Mouse (Mus musculus) gonadal fat pad, adult 2 months (tissue): ENCODE data around the gene Camk1d. TPM values are rescaled to one million over a fixed set of nuclear protein-coding genes. Genes with fewer than 3 reads are reported as not detected.

Source experiments
- DNase-seq: peaks from one replicate; pipeline ENCODE4 v3.0.0-alpha.2; 2012; ENCODE audit warnings: low read depth
- polyA plus RNA-seq: library from polyadenylated mRNA; depleted of rRNA; stranded (reverse); fragments of >200 nt; gene quantifications from 2 replicates; pipeline ENCODE4 v1.2.3, GENCODE M21; 2012

The Camk1d gene
- polyA plus RNA-seq, 1 experiment: 1.3 TPM

- no peak for DNase-seq
Measured at GRCm38 (mm10) chr2:5478256-5478655, 236.1 kb downstream of the Camk1d start.

- DNase-seq: no peak
Measured at GRCm38 (mm10) chr2:5477525-5477924, 236.8 kb downstream of the Camk1d start.

DNA sequence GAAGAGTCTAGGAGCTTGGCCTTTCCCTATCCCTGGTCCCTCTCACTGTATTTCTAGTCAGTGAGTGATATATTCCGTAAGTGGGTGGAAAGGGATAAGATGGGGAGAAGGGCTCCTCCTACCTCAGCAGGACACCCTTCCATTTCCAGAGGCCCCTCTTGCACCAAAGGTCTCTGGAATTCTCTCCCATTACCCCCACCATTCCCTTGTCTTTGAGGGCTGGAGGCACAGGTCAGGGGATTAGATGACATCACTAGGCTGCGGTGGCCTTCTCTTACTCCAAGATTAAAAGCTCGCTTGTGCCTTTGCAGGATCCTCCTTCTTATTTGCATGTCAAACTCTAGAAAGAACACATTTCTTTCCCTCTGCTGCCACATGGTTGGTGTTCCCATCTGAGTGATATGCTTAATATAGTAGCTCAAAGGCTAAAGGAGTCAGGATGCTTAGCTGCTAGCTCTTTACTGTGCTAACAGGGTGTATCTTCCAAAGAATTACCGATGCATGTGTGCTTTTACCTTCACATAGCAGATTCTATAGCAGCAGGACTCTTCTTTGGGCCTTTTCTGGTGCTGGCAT lies 244.9 kb downstream of the Camk1d start:
- DNase-seq: no peak

DNA sequence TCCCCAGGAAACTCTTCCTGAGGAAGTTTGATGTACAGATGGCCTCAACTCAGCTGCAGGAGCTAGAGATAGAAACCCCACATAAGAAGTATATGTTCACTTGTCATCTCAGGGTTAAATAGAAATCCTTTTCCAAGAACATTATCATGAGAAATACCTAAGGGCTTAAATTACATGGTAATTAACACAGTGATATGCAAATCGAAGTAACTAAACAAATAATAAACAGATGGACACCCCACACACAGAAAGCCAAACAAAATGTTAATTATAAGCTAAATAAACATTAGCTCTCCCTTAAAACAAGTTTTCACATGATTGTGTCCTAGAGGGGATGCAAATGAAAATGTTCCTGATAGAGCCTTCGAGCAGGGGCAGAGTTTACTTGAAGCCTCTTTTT lies 246.8 kb downstream of the Camk1d start:
- DNase-seq: no peak

DNA sequence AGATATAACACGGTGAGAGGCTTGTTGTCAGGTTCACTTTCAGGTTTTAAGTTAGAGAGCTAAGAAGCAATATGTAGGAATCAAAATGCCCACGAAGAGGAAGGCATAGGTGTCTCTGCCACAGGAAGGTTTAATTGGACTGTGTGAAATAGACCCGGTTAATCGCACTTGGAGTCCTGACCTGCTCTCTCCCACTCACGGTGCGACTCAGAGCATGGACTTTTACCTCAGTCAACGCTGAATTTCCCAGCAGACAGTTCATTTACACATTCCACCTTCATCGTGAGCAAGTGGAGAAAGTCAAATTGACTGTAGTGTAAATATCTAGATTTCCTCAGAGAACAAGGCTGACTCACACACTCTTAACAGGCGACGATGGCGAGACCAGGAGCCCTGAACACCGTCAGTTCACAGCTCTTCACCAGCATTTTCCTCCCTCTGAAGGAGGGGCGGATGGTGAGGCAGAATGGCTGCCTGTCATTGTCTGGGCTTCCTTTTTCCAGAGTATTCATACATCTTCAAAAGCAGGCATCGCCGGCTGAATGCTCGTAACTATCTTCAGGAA lies 255.6 kb downstream of the Camk1d start:
- no peak for DNase-seq

GRCm38 (mm10) chr2:5458075-5458494 lies 256.2 kb downstream of the Camk1d start:
- no peak for DNase-seq

GRCm38 (mm10) chr2:5456108-5456507 lies 258.2 kb downstream of the Camk1d start:
- no peak for DNase-seq

DNA sequence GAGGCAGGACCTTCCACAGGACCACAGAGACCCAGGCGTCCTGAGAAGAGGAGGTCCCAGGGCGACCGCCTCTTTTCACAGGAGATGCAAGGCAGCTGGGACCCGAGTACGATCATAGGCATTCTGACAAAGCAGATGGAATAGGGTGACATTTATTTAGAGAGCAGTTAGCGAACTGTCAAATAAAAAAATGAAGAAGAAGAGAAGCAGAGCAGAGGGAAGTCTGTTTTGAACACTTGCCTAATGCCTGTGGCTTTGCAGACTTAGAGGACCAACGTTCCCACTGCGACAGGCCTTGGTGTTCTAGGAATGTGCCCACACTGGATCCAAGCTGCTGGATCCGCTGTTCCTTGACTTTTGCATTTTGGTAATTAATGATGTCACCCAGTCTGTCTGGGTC lies 259.5 kb downstream of the Camk1d start:
- DNase-seq: no peak

GRCm38 (mm10) chr2:5451654-5452053 lies 262.7 kb downstream of the Camk1d start:
- DNase-seq: no peak

- DNase-seq: no peak
Measured at GRCm38 (mm10) chr2:5445357-5445756, 269.0 kb downstream of the Camk1d start.

GRCm38 (mm10) chr2:5437690-5438089 lies 276.6 kb downstream of the Camk1d start:
- no peak for DNase-seq

DNA sequence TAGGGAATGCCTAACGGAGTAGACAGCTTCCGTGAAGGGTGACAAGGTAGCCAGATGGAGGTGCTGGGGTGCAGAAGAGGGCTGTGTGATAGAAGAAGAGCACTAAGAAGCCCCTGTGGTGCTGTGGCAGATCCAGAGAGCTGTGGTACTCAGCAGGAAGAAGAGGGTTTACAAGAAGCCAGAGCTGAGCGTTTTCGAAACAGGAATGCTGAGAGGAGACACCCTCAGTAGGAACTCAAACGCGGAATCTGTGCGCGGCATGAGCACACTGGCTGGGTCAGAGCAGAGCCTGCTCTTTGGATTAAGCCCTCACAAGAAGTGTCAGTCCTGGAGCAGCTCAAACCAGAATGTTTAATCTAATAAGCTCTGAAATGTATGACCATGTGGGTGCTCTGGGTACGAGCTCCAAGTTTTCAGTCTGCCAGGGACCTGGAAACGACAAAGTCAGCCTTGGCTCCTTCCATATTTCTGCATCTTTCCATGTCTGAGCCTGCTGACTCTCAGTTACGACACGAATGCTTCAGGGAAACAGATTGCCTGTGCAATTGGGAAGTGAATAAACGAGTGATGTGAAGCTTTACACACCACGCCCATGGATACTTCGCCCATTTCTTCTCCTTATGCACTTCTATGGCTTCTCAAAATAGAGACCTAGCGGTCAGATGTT lies 278.6 kb downstream of the Camk1d start:
- peak; percentile 54 for DNase-seq

GRCm38 (mm10) chr2:5431309-5431708 lies 283.0 kb downstream of the Camk1d start:
- no peak for DNase-seq

DNA sequence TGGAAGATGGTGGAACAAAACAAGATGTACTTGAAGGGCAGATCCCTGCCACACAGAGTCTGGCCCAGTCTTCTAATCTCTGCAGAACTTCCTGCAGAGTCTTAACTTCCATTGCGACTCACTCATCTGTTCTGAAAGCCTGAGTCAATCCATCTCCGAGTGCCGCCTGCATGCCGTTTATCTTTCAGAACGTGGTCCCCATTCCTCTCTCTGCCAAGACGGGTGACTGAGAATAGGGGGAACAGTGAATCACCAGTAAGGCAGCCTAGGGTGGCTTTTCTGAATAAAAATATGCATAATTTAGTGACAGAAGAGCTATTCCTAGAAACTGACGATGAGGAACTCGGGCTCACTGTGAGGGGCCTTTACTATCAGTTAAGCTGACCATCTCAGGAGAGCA lies 284.4 kb downstream of the Camk1d start:
- no peak for DNase-seq

GRCm38 (mm10) chr2:5426110-5426509 lies 288.2 kb downstream of the Camk1d start:
- no peak for DNase-seq

- no peak for DNase-seq
Measured at GRCm38 (mm10) chr2:5425612-5426011, 288.7 kb downstream of the Camk1d start.

DNA sequence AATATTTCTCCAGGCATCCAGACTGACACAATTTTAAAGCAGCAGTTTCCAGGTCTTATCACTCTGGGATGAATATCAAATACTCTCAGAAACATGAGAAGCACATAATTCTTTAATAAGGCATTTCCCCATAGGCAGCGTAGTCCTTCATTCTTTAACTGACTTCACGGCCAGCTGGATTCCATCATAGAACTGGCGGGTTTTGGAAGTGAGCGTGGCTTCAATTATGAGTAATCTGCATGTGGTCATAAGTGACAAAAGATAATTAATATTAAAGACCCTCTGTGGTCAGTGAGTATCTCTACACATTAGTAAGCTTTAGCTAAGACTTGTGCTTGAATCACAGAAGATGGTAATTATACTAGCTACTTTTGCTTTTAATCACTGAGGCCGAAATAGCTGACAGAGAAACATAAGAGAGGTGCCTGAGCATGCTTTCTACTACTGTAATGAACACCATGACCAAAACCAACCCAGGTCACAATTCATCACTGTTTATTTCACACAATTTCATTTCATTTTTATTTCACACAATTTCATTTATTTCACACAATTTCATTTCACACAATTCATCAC lies 293.6 kb downstream of the Camk1d start:
- no peak for DNase-seq

DNA sequence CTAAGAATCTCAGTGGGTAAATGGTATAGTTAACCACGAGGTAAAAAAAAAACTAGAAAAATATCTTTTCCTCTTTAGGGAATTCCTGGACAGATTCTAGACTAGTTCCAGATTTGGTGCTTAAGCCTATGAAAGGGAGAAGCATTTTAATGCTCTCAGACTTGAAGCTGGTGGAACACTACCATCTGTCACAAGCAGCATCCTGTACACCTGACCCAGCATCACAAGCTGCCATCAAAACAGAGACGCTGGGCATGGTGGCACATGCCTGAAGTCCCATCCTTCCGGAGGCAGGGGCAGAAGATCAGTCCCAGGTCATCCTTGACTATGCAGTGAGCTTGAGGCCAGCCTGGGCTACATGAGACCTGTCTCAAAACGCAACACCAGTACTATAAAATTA lies 295.5 kb downstream of the Camk1d start:
- DNase-seq: no peak

DNA sequence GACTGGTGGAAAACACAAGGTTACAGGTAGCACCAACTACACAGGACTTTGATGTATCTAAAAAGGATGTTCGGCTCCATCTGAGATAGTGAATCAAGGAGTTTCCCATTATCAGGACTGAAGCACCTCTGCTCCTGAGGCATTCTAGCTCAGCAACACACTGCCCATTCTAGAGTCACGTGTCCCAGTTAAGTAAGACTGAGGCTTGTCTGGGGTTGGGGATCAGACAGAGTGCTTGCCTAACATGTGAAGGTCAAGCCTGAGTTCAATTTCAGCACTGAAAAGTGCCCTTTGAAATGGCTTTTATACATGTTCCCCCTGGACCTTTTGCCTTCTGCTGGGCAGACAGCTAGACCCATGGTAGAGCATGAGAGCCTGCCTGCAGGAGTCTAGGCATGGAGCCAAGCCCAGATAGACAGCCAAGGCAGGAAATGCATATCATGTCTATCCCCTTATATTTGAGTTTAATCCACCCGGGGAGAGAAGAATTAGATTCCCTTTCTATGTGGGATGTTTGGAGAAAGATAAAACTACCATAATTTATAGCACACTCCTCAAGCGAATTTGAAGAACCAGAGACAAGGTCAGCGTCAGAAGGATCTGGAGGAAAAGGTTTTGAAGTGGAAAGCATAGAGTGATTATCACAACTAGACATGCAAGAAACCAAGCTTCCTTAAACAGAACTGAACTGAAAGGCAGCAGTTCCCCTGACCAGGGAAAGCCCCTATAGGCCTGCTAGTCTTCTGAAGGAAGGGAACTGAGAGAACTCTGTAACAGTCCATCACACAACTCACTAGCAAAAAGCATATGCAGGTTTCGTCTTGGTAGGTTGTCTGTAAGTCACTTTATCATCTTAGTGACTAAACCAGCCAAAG lies 296.9 kb downstream of the Camk1d start:
- DNase-seq: no peak

DNA sequence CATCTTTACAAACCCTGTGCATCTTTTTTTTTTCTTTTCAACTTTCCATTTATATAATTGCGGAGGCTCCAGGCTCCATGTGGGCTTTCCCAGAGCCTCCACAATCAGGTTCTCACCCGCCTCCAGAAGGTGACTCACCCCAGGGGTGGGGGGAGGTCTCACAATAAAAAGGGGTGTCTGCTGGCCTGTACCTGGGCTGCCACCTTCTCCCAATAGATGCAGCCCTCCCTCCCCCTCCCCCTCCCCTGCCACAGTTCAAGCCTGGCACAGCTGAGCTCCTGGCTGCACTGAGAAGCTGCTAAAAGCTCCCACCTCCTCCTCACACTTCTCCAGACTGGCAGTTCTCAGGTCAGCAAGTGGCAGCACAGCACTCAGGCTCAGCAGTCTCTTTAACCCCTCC lies 302.5 kb downstream of the Camk1d start:
- DNase-seq: no peak

- DNase-seq: no peak
Measured at GRCm38 (mm10) chr2:5403850-5404249, 310.5 kb downstream of the Camk1d start.

- DNase-seq: no peak
Measured at GRCm38 (mm10) chr2:5402036-5402435, 312.3 kb downstream of the Camk1d start.
